Mouse (Mus musculus) neural tube, embryonic 13.5 days (tissue): ENCODE measurements around the gene Kntc1. TPM values are rescaled to one million over a fixed set of nuclear protein-coding genes. Genes with fewer than 3 reads are reported as not detected.

ENCODE experiments used
- ATAC-seq: fragments of 200-750 bp; cut with Nextera tagmentation; 2 replicates; pipeline ENCODE4 v1.8.0; 2017; ENCODE audit warnings: low read depth, mild to moderate bottlenecking, moderate TSS enrichment, moderate library complexity
- H3K27ac ChIP-seq: fragments of 300-500 bp; sonication (generic); replicated peaks from 2 replicates; pipeline ENCODE4 v1.5.1; 2015; ENCODE audit warnings: moderate library complexity, mild to moderate bottlenecking, inconsistent platforms
- H3K27me3 ChIP-seq: fragments of 300-500 bp; sonication (generic); 2 replicates; pipeline ENCODE4 v1.6.1; 2015; ENCODE audit warnings: mild to moderate bottlenecking, inconsistent platforms
- H3K36me3 ChIP-seq: fragments of 300-500 bp; sonication (generic); 2 replicates; pipeline ENCODE4 v1.6.1; 2015; ENCODE audit warnings: mild to moderate bottlenecking, inconsistent platforms
- H3K4me1 ChIP-seq: fragments of 300-500 bp; sonication (generic); replicated peaks from 2 replicates; pipeline ENCODE4 v1.6.1; 2015; ENCODE audit warnings: inconsistent platforms
- H3K4me2 ChIP-seq: fragments of 300-500 bp; sonication (generic); 2 replicates; pipeline ENCODE4 v1.6.1; 2015; ENCODE audit warnings: inconsistent platforms, mild to moderate bottlenecking, moderate library complexity
- H3K4me3 ChIP-seq: fragments of 300-500 bp; sonication (generic); 2 replicates; pipeline ENCODE4 v1.5.1; 2015; ENCODE audit warnings: mild to moderate bottlenecking, inconsistent platforms
- H3K9ac ChIP-seq: fragments of 300-500 bp; sonication (generic); 2 replicates; pipeline ENCODE4 v1.6.1; 2015; ENCODE audit warnings: moderate library complexity, mild to moderate bottlenecking, inconsistent platforms
- H3K9me3 ChIP-seq: fragments of 300-500 bp; sonication (generic); 2 replicates; pipeline ENCODE4 v1.6.1; 2016; ENCODE audit warnings: inconsistent platforms
- WGBS: fragments of 180-500 bp; shearing (Covaris S2); methylation state at CpG from one replicate; pipeline ENCODE4 v1.1.7; 2015; 5-methylcytosine and 5-hydroxymethylcytosine counted together
- polyA plus RNA-seq: library from polyadenylated mRNA; unstranded; fragments of >200 nt; fragmentation: Nextera tagmentation; extraction: Ambion mirVana; gene quantifications from 2 replicates; pipeline ENCODE4 v1.2.1, GENCODE M21; 2015

Gene Kntc1
- polyA plus RNA-seq, 1 experiment from 2014 or later = 4.4 TPM

GRCm38 (mm10) chr5:123851398-123851797 lies 101.9 kb downstream of the Kntc1 start:
- no peaks in the 10 kb centered on the region for H3K4me1 ChIP-seq
- H3K9me3 ChIP-seq = no peaks in the 10 kb centered on the region
- H3K9ac ChIP-seq = no peak overlapping the region
- no peak for ATAC-seq
- H3K27ac ChIP-seq = no peak overlapping the region
- H3K4me3 ChIP-seq = no peak overlapping the region
- H3K36me3 ChIP-seq = no peaks in the 10 kb centered on the region
- no peaks in the 10 kb centered on the region; the same call in 1 of the 2 replicates for H3K27me3 ChIP-seq
- WGBS = 64% methylated on average over 2 of the region's 2 CpGs
- no peak overlapping the region for H3K4me2 ChIP-seq

- Histone ChIP-seq H3K4me2 (no peak overlapping the region), H3K27me3 (no peaks in the 10 kb centered on the region), H3K9ac (no peak overlapping the region), H3K36me3 (no peaks in the 10 kb centered on the region), H3K4me3 (no peak overlapping the region), H3K9me3 (no peaks in the 10 kb centered on the region), H3K4me1 (no peaks in the 10 kb centered on the region), H3K27ac (no peak overlapping the region)
- WGBS = 91% methylated on average over 11 of the region's 11 CpGs
- no peak for ATAC-seq
These were observed 104.5 kb downstream of the Kntc1 start for GRCm38 (mm10) chr5:123853877-123854504.

GRCm38 (mm10) chr5:123854511-123854910 lies 105.0 kb downstream of the Kntc1 start:
- Histone ChIP-seq H3K4me1 (no peaks in the 10 kb centered on the region), H3K36me3 (no peaks in the 10 kb centered on the region), H3K27me3 (no peaks in the 10 kb centered on the region), H3K4me2 (no peak overlapping the region), H3K27ac (no peak overlapping the region), H3K9ac (no peak overlapping the region), H3K9me3 (no peaks in the 10 kb centered on the region), H3K4me3 (no peak overlapping the region)
- no peak for ATAC-seq
- WGBS = 88% methylated on average over 9 of the region's 9 CpGs

GRCm38 (mm10) chr5:123858798-123859197 lies 109.3 kb downstream of the Kntc1 start:
- H3K4me2 ChIP-seq = no peak overlapping the region
- ATAC-seq = no peak
- WGBS = 91% methylated on average over 11 of the region's 11 CpGs
- no peak overlapping the region for H3K27ac ChIP-seq
- H3K36me3 ChIP-seq = no peaks in the 10 kb centered on the region
- H3K4me1 ChIP-seq = no peaks in the 10 kb centered on the region
- no peaks in the 10 kb centered on the region for H3K27me3 ChIP-seq
- no peaks in the 10 kb centered on the region for H3K9me3 ChIP-seq
- no peak overlapping the region for H3K4me3 ChIP-seq
- H3K9ac ChIP-seq = no peak overlapping the region

GRCm38 (mm10) chr5:123862374-123863350 lies 113.1 kb downstream of the Kntc1 start:
- H3K27ac ChIP-seq = no peak overlapping the region
- no peak overlapping the region for H3K4me3 ChIP-seq
- no peak for ATAC-seq
- H3K9ac ChIP-seq = no peak overlapping the region
- no peaks in the 10 kb centered on the region for H3K36me3 ChIP-seq
- 88% methylated on average over 15 of the region's 15 CpGs for WGBS
- no peak overlapping the region for H3K4me2 ChIP-seq
- no peaks in the 10 kb centered on the region for H3K9me3 ChIP-seq
- H3K27me3 ChIP-seq = no peaks in the 10 kb centered on the region
- H3K4me1 ChIP-seq = no peaks in the 10 kb centered on the region

GRCm38 (mm10) chr5:123863934-123864333 lies 114.4 kb downstream of the Kntc1 start:
- Histone ChIP-seq H3K27ac (no peak overlapping the region), H3K4me3 (no peak overlapping the region), H3K27me3 (no peaks in the 10 kb centered on the region), H3K4me1 (no peaks in the 10 kb centered on the region), H3K4me2 (no peak overlapping the region), H3K36me3 (no peaks in the 10 kb centered on the region), H3K9ac (no peak overlapping the region), H3K9me3 (no peaks in the 10 kb centered on the region)
- ATAC-seq = no peak
- WGBS = 92% methylated on average over 14 of the region's 14 CpGs

GRCm38 (mm10) chr5:123865365-123865764 lies 115.8 kb downstream of the Kntc1 start, which contains the start of gene Hcar2:
Gene Hcar2, minus strand, starts transcription at chr5:123865499.
- H3K9me3 ChIP-seq = no peaks in the 10 kb centered on the region
- no peaks in the 10 kb centered on the region for H3K27me3 ChIP-seq
- H3K4me1 ChIP-seq = no peaks in the 10 kb centered on the region
- H3K36me3 ChIP-seq = no peaks in the 10 kb centered on the region
- 79% methylated on average over 12 of the region's 12 CpGs for WGBS
- no peak within 1 kb of the TSS for H3K4me2 ChIP-seq
- no peak within 1 kb of the TSS for H3K4me3 ChIP-seq
- ATAC-seq = no peak
- H3K27ac ChIP-seq = no peak within 1 kb of the TSS
- no peak within 1 kb of the TSS for H3K9ac ChIP-seq

- no peaks in the 10 kb centered on the region for H3K27me3 ChIP-seq
- H3K9ac ChIP-seq = no peak overlapping the region
- 97% methylated on average over 4 of the region's 4 CpGs for WGBS
- H3K9me3 ChIP-seq = no peaks in the 10 kb centered on the region
- no peaks in the 10 kb centered on the region for H3K36me3 ChIP-seq
- no peak overlapping the region for H3K27ac ChIP-seq
- no peaks in the 10 kb centered on the region for H3K4me1 ChIP-seq
- ATAC-seq = no peak
- no peak overlapping the region for H3K4me2 ChIP-seq
- H3K4me3 ChIP-seq = no peak overlapping the region
These were observed 116.9 kb downstream of the Kntc1 start for GRCm38 (mm10) chr5:123866457-123866856.

GRCm38 (mm10) chr5:123869615-123870014 lies 120.1 kb downstream of the Kntc1 start:
- Histone ChIP-seq H3K4me3 (no peak overlapping the region), H3K36me3 (no peaks in the 10 kb centered on the region), H3K9me3 (no peaks in the 10 kb centered on the region), H3K27me3 (no peaks in the 10 kb centered on the region), H3K4me2 (no peak overlapping the region), H3K9ac (no peak overlapping the region), H3K27ac (no peak overlapping the region), H3K4me1 (no peaks in the 10 kb centered on the region)
- ATAC-seq = no peak
- 91% methylated on average over 4 of the region's 4 CpGs for WGBS

Other genes starting within 250 kb of the Kntc1 start
- 1.3 and 1.5 TPM in 2 replicates for gene B3gnt4, start 239.3 kb upstream of the Kntc1 start, polyA plus RNA-seq
- 128 and 137 TPM in 2 replicates for gene Diablo, start 225.5 kb upstream of the Kntc1 start, polyA plus RNA-seq
- gene Gm49027, start 224.2 kb upstream of the Kntc1 start, polyA plus RNA-seq = 10.4 and 21.5 TPM in 2 replicates
- gene Vps33a, start 176.7 kb upstream of the Kntc1 start, polyA plus RNA-seq = 43.0 and 45.4 TPM in 2 replicates
- gene Clip1, start 65.1 kb upstream of the Kntc1 start, polyA plus RNA-seq = 67.0 and 74.3 TPM in 2 replicates
- 71.8 and 72.0 TPM in 2 replicates for gene Zcchc8, start 28.6 kb upstream of the Kntc1 start, polyA plus RNA-seq
- 153 and 168 TPM in 2 replicates for gene Rsrc2, start 302 bp upstream of the Kntc1 start, polyA plus RNA-seq
- gene Hcar2, start 115.8 kb downstream of the Kntc1 start, polyA plus RNA-seq = 0.21 TPM in 1 of 2 replicates, not detected in the other
- 0.42 and 0.52 TPM in 2 replicates for gene Hcar1, start 130.3 kb downstream of the Kntc1 start, polyA plus RNA-seq
- 133 and 136 TPM in 2 replicates for gene Denr, start 157.5 kb downstream of the Kntc1 start, polyA plus RNA-seq
- 3.6 and 3.8 TPM in 2 replicates for gene Gm43518, start 177.7 kb downstream of the Kntc1 start, polyA plus RNA-seq
- gene Ccdc62, start 181.0 kb downstream of the Kntc1 start, polyA plus RNA-seq = 6.9 and 7.0 TPM in 2 replicates
- gene Hip1r, start 223.9 kb downstream of the Kntc1 start, polyA plus RNA-seq = 17.1 and 22.3 TPM in 2 replicates